Mouse (Mus musculus) inflammation-experienced regulatory T-cells, adult 6 months (primary cell): Measurements from ENCODE around the gene Bmt2. TPM values are rescaled to one million over a fixed set of nuclear protein-coding genes. Genes with fewer than 3 reads are reported as not detected.

ENCODE experiments used
- ATAC-seq: one replicate; pipeline ENCODE4 v1.8.0; 2017
- polyA plus RNA-seq, 3 experiments: library from polyadenylated mRNA; unstranded; fragments of 100-300 nt; shearing (Covaris generic); gene quantifications; one replicate each; pipeline ENCODE4 v1.2.1; 2017

Gene Bmt2
- polyA plus RNA-seq = 10 to 100 TPM in 2 of 3 experiments, 1 to 10 TPM in 1; 5.2 to 10.8 (median 10.1) TPM

DNA sequence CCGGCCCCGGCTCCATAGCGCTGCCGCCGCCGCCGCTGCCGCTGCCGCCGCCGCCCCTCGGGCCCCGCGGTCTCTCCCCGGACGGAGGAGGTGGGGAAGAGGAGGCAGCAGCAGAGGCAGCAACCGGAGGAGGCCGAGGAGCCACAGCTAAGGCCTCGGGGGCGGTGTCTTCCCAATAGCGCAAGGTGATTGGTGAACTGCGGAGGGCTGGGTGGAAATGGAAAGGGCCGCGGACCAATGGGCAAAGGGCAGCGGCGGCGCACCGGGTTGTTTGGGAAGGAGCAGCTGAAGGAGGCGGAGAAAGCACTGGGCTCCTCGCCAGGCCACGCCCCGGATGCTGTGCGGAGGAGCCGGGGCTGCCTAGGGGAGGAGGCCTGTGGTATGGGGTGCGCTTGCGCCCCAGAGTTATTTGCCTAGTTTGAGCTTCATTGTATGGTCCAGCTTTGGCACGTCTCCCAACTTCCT, at the start of gene Bmt2:
Gene Bmt2, minus strand, starts transcription at position 149 of the 465 bp plus-strand sequence.
- peak; percentile 95 for ATAC-seq

DNA sequence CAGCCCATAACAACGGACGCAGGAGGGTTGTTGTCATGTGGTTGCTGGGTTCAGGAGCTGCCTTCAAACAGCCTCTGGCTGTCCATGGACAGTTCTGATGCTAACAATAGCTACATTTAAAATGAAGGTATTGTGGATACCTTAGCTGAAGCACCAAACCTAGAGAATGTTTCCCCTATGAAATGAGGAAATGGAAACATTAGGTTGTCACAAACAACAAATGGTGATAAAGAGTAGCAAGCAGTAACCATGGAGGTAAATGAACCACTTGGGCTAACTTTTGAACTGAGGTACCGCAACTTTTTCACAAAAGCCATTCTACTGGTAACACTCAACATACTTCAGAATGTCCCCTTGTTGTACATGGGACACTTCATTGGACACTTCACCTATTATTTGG, 44.4 kb upstream of the Bmt2 start:
- ATAC-seq = no peak

DNA sequence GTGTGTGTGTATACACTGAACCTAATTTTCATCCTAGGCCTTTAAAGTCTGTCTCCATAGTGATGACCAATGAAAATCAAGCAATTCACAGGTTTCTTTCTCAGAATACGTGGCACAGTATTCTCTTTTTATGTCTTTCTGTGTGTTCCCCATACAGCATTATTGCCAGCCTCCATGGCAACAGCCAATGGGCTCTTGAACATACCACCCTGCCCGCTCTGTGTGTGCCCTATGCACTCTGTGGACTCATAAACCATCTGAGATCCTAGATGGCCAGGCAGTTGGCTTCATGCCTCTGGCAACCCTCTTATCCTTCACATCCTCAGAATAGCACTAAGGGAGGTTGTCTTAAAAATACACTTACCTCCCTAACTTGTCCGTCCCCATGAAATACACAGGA, 37.1 kb upstream of the Bmt2 start:
- ATAC-seq = no peak

DNA sequence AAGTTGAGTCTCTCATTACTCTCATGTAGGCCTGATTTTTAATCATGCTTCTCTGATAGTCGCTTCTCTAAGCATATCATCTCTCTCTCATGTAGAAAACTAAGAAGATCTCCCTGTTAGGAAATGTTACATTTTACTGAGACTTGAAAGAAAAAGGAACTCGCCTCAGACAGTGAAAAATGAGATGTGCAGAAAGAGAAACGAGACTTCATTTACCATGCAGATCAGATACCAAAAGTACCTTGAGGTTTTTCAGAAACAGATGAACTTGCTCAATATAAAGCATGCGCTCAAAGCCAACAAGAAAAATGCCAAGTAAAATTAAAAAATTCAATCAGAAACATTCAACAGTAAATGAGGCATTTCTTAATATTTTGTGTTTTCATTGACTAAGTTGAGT, 19.1 kb upstream of the Bmt2 start:
- no peak for ATAC-seq

DNA sequence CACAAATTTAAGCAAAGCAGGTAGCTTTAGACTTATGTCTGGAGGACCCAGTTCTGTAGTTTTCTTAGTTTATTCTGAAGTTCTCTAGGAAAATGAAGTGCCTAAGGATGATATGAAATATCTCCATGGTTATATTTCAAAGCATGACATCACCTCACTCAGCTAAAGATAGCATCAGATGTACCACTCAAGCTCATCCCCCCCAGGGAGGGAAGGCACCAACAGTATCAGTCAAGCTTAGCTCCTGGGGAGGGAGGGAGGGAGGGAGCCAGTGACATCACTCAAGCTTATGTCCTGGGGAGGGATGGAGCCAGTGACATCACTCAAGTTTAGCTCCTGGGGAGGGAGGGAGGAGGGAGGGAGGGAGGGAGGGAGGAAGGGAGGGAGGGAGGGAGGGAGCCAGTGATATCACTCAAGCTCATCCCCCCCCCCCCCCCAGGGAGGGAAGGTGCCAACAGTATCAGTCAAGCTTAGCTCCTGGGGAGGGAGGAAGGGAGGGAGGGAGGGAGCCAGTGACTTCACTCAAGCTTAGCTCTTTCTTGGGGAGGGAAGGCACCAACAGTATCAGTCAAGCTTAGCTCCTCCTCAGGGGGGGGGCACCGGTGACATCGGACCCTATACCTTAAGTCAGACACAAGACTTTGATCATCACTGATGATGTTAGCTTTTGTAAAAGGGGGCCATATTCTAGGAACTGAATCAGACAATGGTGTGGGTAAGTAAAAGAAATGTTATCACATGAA, 17.5 kb upstream of the Bmt2 start:
- ATAC-seq = no peak

DNA sequence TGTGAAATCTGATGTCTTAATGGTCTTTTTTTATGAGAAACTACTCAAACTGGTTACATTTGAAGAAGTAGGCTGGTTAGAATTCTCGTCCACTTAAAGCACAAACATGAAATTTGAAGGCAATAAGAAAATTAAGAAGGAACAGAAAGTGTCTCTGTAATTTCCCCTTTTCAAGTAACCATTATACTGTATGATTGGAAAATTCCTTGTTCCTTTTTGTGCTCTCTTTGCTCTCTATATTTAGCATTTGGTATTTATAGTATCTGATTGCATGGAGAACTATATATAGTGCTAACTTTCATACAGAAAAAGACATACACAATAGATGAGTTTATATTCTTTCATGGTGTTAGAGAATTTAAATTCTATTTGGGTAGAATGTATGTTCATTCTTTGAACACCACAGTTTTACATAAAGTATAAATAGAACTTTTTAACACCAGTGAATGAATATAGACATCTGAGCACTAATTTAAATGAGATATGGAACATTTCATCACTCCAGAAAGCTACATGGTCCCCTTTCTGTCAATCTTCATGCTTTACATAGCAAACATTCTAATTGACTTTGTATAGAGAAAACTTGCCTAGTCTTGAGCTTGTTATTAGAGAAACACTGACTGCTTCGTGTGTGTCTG, 14.0 kb upstream of the Bmt2 start:
- no peak for ATAC-seq

DNA sequence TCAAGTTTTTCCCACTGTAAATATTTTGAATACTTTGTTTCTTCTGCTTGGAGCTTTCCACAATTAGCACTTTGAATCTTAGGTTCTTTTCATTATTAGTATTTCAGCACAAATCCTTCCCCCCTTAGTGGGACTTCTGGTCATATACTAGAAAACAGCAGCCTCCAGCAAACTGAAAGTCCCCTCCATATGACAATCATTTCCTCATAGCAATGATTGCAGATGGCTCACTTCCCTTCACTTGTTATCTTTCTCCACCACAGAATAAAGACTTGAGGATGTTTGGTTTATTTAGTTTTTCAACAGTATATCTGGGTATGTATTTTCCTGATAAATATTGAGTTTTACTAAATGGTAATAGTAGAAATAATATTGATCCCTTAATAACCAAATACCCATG, 12.6 kb upstream of the Bmt2 start:
- ATAC-seq = no peak

DNA sequence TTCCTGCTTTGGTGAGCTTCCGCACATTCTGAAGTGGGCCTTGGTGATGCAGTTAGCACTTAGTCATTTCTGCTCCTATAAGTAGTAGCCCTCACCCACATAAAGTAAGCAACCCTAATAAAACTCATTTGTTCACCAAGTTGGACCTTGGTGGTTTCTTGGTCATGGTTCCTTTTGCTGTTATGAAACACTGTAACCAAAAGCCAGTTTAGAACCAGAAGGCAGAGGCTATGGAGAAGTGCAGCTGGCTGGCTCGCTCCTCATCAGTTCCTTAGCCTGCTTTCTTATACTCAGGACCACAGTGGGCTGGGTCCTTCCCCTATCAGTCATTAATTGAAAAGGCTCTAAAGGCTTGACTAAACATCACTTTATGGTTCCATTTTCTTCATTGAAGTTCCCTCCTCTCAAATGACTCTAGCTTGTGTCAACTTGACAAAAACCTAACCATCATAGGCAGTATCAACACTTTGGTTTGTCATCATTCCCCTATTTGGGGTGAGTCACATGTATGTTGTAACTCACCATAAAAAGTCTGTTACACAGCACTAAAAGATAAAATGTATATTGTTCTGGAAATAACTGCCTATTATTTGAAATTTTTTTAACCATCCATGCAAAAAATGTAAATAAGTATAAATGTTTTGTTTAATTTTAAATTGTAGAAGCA, 6.3 kb upstream of the Bmt2 start:
- no peak for ATAC-seq

DNA sequence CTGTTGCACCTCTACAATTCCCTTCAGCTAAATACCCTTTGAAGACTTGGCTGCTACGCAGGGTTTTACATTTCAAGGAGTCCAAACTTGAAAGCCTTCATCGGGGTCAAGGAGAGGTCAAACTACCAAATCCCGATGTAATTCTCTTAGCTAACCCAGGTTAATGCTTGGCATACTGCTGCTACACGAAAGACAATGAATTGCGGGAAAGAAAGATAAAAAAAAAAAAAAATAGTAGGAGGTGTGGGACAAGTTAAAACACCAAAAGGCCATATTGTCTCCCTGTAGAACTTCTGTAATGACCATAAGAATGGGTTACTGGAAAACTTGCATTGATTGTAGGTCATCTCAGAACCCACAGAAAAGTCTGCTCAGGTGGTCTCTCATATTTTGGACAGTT, 583 bp upstream of the Bmt2 start:
- no peak for ATAC-seq

DNA sequence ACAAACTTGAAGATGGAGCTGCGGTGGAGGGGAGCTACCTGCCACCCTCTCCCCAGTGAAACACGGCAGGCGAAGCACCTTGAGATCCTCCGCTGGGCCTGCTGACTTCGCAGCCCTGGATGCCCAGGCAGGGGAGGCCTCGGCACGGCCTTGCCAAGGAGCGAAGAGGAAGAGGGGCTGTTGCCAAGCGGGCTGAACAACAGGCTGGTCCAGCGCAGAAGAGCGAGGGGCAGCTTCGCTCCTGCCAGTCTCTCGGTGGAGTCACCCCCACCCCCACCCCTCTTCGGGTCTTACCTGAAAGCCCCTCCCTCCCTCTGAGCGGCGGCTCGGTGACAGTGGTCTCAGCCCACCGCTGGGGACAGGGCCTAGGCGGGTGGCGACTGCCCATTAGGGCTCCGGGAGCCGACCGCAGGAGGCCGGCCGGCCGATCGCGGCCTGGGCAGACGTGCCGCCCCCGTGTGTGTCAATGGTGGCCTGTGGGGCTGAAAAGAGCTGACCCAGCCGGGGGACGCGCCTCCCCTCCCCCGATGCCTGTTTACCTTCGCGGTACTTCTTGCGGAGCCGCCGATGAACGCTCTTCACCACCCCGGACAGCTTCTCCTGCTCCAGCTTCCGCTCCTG, 515 bp downstream of the Bmt2 start:
- peak; percentile 31 for ATAC-seq

DNA sequence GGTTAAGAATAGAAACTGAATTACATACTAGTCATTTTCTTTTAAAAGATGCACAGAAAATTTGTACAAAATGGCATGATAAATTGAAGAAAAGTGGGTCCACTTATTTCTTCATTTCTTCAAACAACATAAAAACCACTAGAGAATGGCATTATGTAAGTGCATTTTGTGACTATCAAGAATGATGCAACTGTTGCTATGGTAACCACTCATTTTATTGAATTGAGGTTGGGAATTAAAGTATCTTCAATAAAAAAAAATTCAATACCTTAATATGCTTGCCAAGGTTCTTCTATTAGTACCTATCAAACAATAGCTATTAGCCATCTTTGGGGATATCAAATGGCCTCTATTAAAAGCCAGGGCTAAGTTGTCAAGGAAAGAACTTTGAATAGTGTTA, 1.6 kb downstream of the Bmt2 start:
- ATAC-seq = no peak

DNA sequence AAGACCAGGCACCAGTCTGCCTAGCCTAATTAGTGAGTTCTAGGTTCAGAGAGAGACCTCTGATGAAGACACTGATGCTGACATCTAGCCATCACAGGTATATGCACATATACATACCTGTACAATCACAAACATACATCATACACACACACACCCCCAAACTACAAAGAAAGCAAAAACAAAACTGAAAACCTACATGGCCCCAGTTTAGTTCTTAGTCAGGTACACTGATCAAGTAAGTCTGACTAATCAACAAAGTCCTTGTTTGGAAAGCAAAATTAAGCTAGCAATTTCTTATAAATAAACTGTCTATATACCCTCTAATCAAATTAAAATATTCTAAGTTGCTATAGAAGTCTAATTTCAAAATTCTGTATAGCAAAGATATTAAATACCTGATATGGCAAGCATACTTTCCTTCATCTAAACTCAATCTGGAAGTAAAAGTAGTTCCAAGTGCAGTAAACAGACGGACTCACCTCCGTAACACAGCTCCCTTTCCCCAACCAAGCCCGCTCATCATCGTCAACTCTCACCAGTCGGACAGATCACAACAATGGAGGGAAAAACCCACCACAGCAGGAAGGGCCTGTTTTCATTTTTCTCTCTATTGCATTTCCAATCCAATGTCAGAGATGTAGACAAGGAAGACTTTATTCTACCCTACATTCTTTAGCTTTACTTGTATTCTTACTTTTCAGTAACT, 3.0 kb downstream of the Bmt2 start:
- ATAC-seq = no peak

DNA sequence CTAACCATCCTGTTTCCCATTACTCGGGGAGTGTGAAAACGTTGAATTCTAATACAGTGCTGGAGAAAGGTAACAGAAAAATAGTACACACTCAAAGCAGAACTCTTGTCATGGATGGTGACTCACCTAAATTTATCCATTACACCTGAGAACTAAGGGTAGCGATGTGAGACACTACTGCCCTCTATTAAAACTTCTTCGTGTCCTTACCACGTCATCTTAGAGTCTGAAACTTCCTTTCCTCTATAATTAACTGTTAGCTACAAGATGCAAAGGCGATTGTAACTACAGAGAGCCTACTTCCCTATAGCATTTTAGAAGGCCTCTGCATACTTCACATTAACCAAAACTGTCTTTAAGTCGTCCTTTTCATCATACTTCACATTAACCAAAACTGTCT, 12.1 kb downstream of the Bmt2 start:
- ATAC-seq = peak; percentile 36

DNA sequence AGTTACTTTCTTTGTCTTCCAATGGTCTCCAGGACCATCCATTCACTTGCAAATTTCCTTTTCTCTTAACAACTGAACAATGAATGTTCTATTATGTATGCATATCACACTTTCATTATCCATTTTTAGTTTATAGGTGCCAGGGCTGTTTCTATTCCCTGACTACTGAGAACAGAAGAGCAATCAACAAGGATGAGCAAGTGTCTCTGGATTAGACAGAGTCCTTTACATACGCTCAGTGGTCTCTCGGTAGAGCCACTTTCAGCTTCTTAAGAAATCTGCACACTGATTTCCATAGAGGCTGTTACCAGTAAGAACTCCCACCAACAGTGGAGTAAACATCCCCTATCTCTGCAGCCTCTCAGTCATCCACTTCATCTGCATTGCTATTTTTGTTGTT, 19.8 kb downstream of the Bmt2 start:
- ATAC-seq = no peak

DNA sequence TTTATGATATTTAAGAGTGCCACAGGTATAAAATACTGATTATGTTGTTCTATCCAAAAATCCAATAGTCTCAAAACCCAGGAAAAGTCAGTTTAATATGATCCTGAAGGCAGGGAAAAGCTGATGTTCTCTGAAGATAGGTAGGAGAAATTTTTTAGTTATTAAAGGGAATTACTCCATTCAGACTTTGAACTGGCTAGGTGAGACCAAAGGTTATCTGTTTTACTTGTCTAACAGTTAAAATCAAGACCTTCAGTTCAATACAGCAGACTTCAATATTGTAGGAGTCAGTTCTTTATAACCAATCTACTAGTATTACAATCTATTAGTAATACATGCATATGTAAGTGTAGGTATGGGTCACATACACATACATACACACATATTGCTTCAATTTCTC, 23.7 kb downstream of the Bmt2 start:
- ATAC-seq = no peak

DNA sequence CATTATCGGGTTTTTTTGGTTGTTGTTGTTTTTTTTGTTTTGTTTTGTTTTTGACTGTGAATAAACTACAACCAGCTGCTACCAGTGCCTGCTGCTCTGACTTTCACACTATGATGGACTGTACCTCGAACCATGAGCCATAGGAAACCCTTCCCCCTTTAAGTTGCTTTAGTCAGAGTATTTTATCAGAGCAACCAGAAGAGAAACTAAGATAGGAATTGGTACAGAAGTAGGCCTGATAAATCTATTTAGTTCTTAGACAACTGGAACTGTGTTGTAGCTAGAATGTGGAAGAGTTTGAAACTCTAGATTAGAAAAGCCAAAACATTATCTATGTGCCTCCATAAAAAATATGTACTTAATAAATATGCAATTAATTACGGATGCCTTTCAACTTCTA, 25.5 kb downstream of the Bmt2 start:
- ATAC-seq = no peak

DNA sequence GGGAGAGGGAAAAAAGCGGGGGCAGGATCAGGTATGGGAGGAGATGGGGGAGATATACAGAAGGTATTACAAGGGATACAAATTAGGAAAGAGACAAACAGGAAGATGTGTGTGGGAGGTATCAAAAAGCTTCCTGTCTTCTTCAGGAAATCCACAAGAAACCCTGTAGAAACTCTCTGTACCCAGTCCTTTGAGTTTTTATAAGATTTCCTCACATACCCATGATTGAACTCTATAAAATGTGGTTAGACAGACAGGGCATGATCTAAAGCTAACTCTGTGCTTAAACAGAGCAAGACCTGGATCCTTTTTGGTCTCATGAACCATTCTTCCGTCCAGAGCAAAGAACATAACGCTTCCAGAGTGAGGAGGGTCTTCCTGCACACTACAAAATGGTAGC, 26.9 kb downstream of the Bmt2 start:
- peak; percentile 79 for ATAC-seq

DNA sequence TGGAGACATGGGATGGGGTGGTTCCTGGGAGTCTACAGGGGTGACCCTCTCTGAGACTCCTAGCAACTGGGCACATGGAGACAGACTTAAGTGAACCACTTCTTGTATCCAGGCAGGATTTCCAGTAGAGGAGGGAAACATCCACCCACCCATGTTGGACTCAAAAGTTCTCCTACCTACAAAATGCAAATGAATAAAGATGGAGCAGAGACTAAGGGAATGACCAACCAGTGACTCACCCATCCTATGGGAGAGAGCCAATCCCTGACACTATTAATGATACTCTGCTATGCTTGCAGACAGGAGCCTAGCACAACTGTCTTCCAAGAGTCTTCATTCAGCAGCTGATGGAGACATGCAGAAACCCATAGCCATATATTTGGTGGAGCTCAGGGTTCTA, 29.5 kb downstream of the Bmt2 start:
- no peak for ATAC-seq

DNA sequence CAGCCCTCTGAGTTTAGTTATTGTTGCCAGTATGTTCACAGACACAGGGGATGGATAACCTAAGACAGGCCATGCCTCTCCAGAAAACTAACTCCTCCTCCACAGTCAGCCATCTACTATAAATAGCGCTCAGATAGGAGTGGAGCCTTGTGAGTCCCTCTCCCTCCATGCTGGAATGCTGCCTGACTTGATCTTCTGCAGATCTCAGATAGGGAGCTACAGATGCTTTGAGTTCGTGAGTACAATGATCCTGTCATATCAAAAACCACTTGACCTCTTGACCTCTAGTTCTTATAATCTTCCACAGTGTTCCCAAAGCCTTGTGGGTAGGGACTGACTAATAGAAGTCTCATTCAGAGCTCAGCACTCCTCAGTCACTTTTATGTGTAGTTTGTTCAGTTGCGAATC, 41.2 kb downstream of the Bmt2 start:
- ATAC-seq = no peak

DNA sequence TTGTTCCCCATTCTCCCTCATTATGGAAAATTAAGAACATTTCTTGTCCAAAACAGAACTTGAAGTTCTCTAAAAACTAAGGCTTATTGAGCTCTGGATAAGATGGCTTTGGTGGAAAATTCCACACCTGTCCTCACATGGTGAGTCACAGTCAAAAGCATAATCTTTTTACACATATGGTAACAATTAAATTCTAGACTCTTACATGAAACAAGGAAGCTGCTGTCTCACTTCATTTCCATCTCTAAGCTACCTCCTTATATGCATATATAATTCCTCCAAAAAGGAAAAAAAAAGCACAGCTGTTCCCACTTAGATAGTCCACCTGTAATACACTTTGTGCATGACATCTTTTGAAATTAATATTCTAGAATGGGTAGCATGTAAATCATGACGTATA, 45.2 kb downstream of the Bmt2 start:
- ATAC-seq = no peak

DNA sequence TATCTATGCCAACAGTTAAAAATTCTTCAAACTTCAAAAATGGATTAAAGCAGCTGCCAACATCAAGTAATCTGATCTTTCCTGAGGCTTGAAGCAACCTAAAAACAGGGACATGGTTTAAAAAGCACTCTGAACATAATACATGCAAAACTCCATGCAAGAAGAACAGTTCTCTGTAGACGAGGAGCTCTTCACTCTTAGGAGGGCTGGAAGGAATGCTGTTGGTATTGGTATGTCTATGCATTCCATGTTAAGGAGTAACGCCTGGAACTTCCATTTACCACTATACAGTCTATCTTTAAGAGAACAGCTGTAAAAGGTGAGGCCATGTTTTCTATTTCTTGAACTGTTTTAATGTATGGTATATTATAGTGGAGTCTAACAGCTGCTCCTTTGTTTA, 47.2 kb downstream of the Bmt2 start:
- ATAC-seq = no peak

DNA sequence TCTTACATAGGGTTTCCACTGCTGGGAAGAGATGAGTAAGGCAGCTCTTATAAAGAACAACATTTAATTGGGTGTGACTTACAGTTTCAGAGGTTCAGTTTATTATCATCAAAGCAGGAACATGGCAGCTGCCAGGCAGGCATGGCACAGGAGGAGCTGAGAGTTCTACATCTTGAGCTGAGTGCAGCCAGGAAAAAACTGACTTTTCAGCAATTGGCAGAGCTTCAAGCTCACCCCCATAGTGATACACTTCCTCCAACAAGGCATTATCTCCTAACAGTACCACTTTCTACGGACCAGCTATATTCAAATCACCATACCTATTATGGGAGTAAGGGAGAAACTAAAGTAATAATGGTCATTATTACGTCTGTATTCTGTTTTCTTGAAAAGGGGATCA, 58.1 kb downstream of the Bmt2 start:
- no peak for ATAC-seq

DNA sequence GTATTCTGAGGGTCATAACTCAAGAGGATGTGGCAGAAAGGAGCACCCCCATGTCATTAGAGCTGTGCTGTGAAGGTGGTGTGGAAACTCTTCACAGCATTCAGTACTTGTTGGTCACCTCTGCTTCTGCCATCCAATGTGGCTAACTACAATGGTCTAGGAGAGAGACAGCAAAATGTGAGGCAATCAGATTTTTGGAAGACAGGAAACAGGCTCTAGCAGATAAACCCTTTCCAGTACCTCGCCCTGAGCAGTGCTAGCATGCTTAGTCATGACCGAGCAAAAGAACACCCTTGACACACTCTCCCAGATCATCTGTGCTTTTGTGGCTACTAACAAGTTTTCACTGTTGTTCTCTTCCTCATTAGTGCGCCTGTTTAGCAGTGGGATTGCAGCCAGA, 60.7 kb downstream of the Bmt2 start:
- ATAC-seq = no peak
